Comparison of ENCODE assay signal across 11 mouse cellular contexts in genomic region chr9:88329166-88329748, GRCm38 (mm10). TPM values are rescaled to one million over a fixed set of nuclear protein-coding genes. Genes with fewer than 3 reads are reported as not detected.
DNase-seq lines count a peak whose midpoint lies in the region; ATAC-seq and TF ChIP-seq lines count a peak whose summit lies in the region.
"Had no signal": no experiment of that assay in that cellular context is flagged by ENCODE, and none has a peak within 500 bp of the region (broad histone marks: within the 10 kb centered on the region; RNA-seq: fewer than 3 reads in every experiment).

No protein-coding gene starts in this region.

- H3K36me3 ChIP-seq in kidney, adult 2 months (ENCODE audit: control insufficient read depth, insufficient read depth, low read length): no peaks in the 10 kb centered on the region
- no peaks in the 10 kb centered on the region for H3K36me3 ChIP-seq in kidney, embryonic 15.5 days
- H3K36me3 ChIP-seq in limb, embryonic 14.5 days (ENCODE audit: control insufficient read depth, insufficient read depth, low read length): no peaks in the 10 kb centered on the region
- H3K36me3 ChIP-seq: limb, embryonic 12.5 days had no signal

- no peak for TF ChIP-seq POLR2A in kidney, adult 2 months (IDR thresholded peaks at IDR 0.05; ENCODE audit: low read depth, low read length)
- no peak for TF ChIP-seq POLR2A in limb, embryonic 14.5 days (IDR thresholded peaks at IDR 0.05; ENCODE audit: borderline replicate concordance, extremely low read depth, insufficient read depth, insufficient read length)

- H3K4me2 ChIP-seq in kidney, embryonic 15.5 days: no peak overlapping the region
- H3K4me2 ChIP-seq in limb, embryonic 14.5 days (replicated peaks; ENCODE audit: low read depth, low read length, severe bottlenecking): peak overlapping the region; percentile 24; the same call in 1 of the 2 replicates
- H3K4me2 ChIP-seq: limb, embryonic 12.5 days had no signal

- peaks cover 6% of the 10 kb centered on the region; the same call in 1 of the 2 replicates for H3K4me1 ChIP-seq in kidney, adult 2 months (ENCODE audit: control insufficient read depth, insufficient read depth, low read length)
- peaks cover 9% of the 10 kb centered on the region for H3K4me1 ChIP-seq in kidney, embryonic 15.5 days
- peaks cover 5% of the 10 kb centered on the region for H3K4me1 ChIP-seq in limb, embryonic 14.5 days (ENCODE audit: control insufficient read depth, insufficient read depth, low read length)

- ATAC-seq in kidney, embryonic 15.5 days (replicated peaks; ENCODE audit: low FRiP score): no peak
- no peak for ATAC-seq in limb, embryonic 14.5 days (ENCODE audit: low FRiP score, low read depth)

- no peak for TF ChIP-seq CTCF in kidney, adult 2 months (conservative IDR thresholded peaks at IDR 0.05; ENCODE audit: insufficient read depth, insufficient read length, low read depth, low read length)

- intact Hi-C loops in gastrocnemius, postnatal 14 days (cut with DNase I; ENCODE audit: low total_unique reads): no loop called here

- peak overlapping the region; percentile 18 for H3K4me3 ChIP-seq in kidney, adult 2 months (ENCODE audit: insufficient read depth, low read depth, low read length)
- no peak overlapping the region for H3K4me3 ChIP-seq in kidney, embryonic 15.5 days (replicated peaks)
- peak overlapping the region; percentile 15; the same call in 1 of the 2 replicates for H3K4me3 ChIP-seq in limb, embryonic 14.5 days (replicated peaks; ENCODE audit: low read length)
- H3K4me3 ChIP-seq: limb, embryonic 12.5 days; myocyte had no signal

- 40% methylated on average over 10 of the region's 10 CpGs for WGBS in kidney, adult 2 months
- WGBS in kidney, embryonic 15.5 days: 34% methylated on average over 10 of the region's 10 CpGs
- 27% methylated on average over 10 of the region's 10 CpGs for WGBS in limb, embryonic 14.5 days

- DNase-seq in kidney, adult 2 months: peak; percentile 33
- peak; percentile 59 for DNase-seq in R1 (ENCODE audit: low read depth, low spot score)
- no peak for DNase-seq in limb, embryonic 14.5 days (ENCODE audit: low spot score)
- DNase-seq in lung, postnatal 36 days: peak; percentile 23
- DNase-seq in gastrocnemius, postnatal 14 days: no peak
- DNase-seq in retina, postnatal 1 day: no peak
- no peak for DNase-seq in adrenal gland, adult 8-10 months
- DNase-seq: right cerebral cortex, postnatal 4 days had no signal

- H3K9ac ChIP-seq in kidney, embryonic 15.5 days: no peak overlapping the region
- H3K9ac ChIP-seq in limb, embryonic 14.5 days (ENCODE audit: low read depth, low read length, severe bottlenecking): no peak overlapping the region
- H3K9ac ChIP-seq: limb, embryonic 12.5 days had no signal

- H3K9me3 ChIP-seq in kidney, embryonic 15.5 days (replicated peaks): no peaks in the 10 kb centered on the region
- H3K9me3 ChIP-seq in limb, embryonic 14.5 days (ENCODE audit: control insufficient read depth, low read length): no peaks in the 10 kb centered on the region
- H3K9me3 ChIP-seq: limb, embryonic 12.5 days had no signal

- H3K27ac ChIP-seq in kidney, adult 2 months (ENCODE audit: insufficient read depth, low read depth, low read length): peak overlapping the region; percentile 63; the same call in 1 of the 2 replicates
- no peak overlapping the region for H3K27ac ChIP-seq in kidney, embryonic 15.5 days
- no peak overlapping the region for H3K27ac ChIP-seq in limb, embryonic 14.5 days (replicated peaks; ENCODE audit: low read depth, low read length)
- H3K27ac ChIP-seq: limb, embryonic 12.5 days had no signal

- H3K27me3 ChIP-seq in kidney, adult 2 months (replicated peaks; ENCODE audit: control insufficient read depth, insufficient read depth, low read length): no peaks in the 10 kb centered on the region
- peaks cover 44% of the 10 kb centered on the region for H3K27me3 ChIP-seq in kidney, embryonic 15.5 days
- H3K27me3 ChIP-seq in limb, embryonic 14.5 days (ENCODE audit: control insufficient read depth, insufficient read depth, low read length): no peaks in the 10 kb centered on the region

RNA-seq across cellular contexts. Expression of gene Nt5e, which starts 2.3 kb away (rescaled TPM):
- polyA plus RNA-seq in kidney, adult 2 months (2012; rRNA removed): 16.1 and 21.8 TPM in 2 replicates
- 2.2 and 3.6 TPM in 2 replicates for polyA plus RNA-seq in kidney, embryonic 15.5 days (2015; fragmentation: Nextera tagmentation; extraction: Ambion mirVana)
- 17.5 and 19.1 TPM in 2 replicates for polyA plus RNA-seq in limb, embryonic 14.5 days (2012; rRNA removed)
- 23.2 and 27.3 TPM in 2 replicates for polyA plus RNA-seq in limb, embryonic 14.5 days (2014; fragmentation: Nextera tagmentation; extraction: Ambion mirVana)
- 1 to 10 TPM; 4.8 to 5.2 TPM for total RNA-seq in gastrocnemius, postnatal 14 days (2021)
- total RNA-seq in adrenal gland, adult 8-10 months (2022): 10 to 100 TPM in 2 of 4 experiments, 1 to 10 TPM in 2; 5.7 to 13.6 (median 8.9) TPM

Comparison
In these comparisons a context has a peak if more than half of its experiments do, and no peak if none do; other contexts are left out.
1. DNase-seq: peak in kidney, adult 2 months (single experiment), R1 (single experiment) and lung, postnatal 36 days (single experiment); none in limb, embryonic 14.5 days (single experiment), gastrocnemius, postnatal 14 days (single experiment), retina, postnatal 1 day (single experiment) and adrenal gland, adult 8-10 months (single experiment).